Mouse (Mus musculus): ENCODE data around the gene Oxct1. TPM values are rescaled to one million over a fixed set of nuclear protein-coding genes. Genes with fewer than 3 reads are reported as not detected.
A peak's percentile ranks its signal among the peaks of the same experiment; 100 is the strongest.

Gene Oxct1
- 10 to 100 TPM; 46.6 to 74.0 TPM for polyA plus RNA-seq (2017; shearing (Covaris generic))

DNA sequence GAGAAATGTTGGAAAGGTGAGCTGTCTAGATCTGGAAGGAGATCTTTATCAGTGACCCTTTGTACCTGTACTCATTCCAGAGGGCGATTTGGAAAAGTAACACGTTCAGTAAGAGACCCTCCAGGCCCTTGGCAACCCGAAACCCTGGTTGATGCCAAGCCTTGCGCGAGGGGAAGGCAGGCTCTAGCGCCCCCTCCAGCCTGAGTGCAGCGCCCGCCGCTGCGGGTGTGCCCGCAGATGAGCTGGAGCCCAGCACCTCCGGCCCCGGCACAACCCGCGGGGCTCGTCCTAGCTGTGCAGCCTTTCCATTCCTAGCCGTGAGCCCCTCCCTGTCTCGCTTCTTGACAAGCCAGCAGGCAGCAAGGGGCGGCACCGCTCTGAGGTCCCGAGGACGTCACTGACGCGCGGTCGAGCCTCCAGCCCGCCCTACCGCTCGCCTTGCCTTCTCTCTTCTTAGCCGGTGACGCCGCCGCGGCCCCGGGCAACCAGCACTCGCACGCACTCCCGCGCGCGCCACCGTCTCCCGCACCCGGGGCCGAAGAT, at the start of gene Oxct1:
TSS of gene Oxct1 (plus strand) at position 153 of the 543 bp plus-strand sequence.
- ATAC-seq = peak; percentile 85

DNA sequence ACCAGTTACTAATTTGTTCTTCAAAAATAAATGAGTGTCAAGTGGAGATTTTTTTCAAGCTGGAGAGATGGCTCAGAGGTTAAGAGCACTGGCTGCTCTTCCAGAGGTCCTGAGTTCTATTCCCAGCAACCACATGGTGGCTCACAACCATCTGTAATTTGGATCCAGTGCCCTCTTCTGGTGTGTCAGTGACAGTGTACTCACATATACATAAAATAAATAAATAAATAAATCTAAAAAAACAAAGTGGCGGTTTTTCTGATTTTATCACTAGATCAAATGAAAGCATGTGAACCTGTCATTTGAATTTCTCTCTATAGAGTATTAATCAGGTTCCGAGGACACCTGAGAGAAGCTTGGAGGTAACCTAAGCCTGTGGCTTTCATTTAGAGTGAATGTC, 47.9 kb upstream of the Oxct1 start:
- ATAC-seq = no peak

- ATAC-seq = peak; percentile 89
These were observed 46.9 kb upstream of the Oxct1 start, which contains the start of gene Fbxo4 for GRCm38 (mm10) chr15:3979061-3979848. Gene Fbxo4 (minus strand): TSS chr15:3979573.

- peak; percentile 16 for ATAC-seq
These were observed 46.3 kb upstream of the Oxct1 start for GRCm38 (mm10) chr15:3979871-3980270.

DNA sequence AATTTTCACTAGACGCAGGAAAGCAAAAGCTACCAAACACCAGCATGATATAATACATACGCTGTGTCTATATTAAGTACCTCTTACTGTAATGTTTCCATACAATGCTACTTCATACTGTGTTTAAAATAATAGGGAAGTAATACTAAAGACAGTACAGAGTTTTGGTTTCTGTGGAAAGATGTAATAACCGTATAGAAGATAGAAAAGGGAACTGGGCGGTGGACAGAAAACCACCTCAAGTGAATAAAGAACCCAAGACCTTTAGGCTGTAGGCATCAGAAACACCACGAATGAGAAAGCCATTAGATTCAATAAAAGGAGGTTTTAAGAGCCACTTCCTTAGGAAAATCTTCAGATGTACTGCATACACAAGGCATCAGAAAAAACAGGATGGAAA, 43.5 kb upstream of the Oxct1 start:
- no peak for ATAC-seq

GRCm38 (mm10) chr15:3984876-3985275, 41.3 kb upstream of the Oxct1 start:
- ATAC-seq = no peak

DNA sequence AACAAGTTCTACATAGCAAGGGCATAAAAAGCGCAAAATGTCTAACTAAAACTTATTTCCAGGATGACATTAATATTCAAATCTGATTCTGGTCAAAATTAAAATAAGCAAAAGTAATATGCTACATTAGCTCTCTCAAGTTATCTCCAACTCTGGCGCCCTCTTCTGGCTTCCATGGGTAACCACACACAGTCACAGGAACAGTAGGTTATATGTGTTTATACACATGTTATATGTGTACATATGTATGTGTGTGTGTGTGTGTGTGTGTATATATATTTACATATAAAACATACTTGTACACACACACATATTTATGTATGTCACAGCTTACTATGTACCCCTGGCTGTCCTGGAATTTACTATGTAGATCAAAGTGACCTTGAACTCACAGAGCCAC, 38.2 kb upstream of the Oxct1 start:
- ATAC-seq = peak; percentile 77

- ATAC-seq = no peak
These were observed 31.2 kb upstream of the Oxct1 start for GRCm38 (mm10) chr15:3994852-3995447.

DNA sequence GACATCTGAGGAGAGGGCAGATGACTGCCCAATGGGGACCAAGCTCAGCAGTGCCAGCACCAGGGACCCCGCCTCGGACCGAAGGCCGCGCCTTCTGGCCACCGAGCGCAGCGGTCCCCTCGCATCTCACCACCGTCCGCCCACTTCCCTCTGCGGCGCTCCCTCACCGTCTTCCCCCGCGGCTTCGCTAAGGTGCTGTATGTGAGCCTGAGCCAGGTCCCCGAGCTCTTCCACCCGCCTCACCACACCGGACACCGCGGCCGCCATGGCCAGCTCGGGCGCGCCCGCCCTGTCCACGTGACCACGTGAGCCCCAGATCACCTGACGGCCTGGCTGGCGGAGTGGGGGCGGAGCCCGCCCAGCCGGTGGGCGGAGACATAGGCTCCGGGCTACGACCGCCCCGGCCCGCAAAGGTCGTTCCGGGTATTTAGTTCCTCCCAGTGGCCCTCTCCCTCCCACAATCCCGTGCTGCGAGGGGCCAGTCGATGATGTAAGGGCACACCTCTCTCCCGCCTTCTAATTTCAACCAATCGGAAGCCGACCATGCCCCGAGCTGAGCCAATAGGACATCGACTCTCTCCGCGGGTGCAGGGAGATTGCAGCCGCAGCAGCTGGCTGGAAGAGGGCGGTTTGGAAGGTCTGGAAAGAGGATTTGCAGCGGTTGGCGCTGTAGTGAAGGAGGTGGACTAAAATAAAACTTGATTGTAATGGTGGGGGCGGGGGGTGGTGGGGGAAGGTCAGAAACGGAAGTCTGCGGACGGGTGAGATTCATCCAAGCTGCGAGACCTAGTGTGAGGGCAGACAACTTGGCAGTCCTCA, 30.5 kb upstream of the Oxct1 start, which contains the start of gene AW549877:
TSS of gene AW549877 (minus strand) at position 297 of the 819 bp plus-strand sequence.
- ATAC-seq = peak; percentile 95

- ATAC-seq = no peak
These were observed 29.7 kb upstream of the Oxct1 start for GRCm38 (mm10) chr15:3996267-3997010.

GRCm38 (mm10) chr15:3999144-3999543, 27.0 kb upstream of the Oxct1 start:
- no peak for ATAC-seq

DNA sequence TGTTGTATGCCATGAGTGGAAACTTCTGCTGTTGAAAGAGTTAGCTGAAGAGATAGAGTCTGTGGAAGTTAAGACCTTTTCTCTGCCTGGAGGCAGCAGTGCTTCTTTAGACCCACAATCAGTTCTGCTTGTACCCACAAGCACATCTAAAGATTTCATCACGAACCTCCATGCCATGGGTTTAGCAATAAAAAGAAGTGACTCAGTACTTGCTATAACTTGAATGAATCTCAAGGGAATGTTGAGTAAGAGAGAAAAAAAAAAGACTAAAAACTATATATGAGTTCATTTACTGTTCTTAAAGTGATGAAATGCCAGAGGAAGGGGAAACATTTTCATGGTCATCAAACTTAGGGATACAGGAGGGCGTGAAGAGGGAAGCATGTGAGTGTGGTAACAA, 25.6 kb upstream of the Oxct1 start:
- ATAC-seq = no peak

- no peak for ATAC-seq
These were observed 12.3 kb upstream of the Oxct1 start for GRCm38 (mm10) chr15:4013873-4014272.

DNA sequence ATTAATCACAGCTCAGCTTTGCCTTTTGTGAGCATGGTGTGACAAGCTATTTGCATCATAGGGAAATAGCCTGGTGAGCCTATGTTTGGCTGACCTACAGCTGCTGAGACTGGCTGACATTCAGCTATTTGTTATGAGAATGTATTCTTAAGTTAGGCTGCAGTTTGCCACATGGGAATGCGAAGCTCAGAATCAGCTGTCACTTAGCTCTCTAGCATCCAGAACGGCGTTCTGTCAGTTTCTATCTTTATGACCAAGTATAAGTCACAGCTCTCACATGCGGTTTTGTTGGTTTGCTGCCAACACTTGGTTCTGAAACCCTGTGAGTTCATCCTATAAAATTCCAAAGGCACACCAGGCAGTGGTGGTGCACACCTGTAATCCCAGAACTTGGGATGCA, 5.5 kb upstream of the Oxct1 start:
- no peak for ATAC-seq

- no peak for ATAC-seq
These were observed 2.4 kb upstream of the Oxct1 start for GRCm38 (mm10) chr15:4023747-4024146.

DNA sequence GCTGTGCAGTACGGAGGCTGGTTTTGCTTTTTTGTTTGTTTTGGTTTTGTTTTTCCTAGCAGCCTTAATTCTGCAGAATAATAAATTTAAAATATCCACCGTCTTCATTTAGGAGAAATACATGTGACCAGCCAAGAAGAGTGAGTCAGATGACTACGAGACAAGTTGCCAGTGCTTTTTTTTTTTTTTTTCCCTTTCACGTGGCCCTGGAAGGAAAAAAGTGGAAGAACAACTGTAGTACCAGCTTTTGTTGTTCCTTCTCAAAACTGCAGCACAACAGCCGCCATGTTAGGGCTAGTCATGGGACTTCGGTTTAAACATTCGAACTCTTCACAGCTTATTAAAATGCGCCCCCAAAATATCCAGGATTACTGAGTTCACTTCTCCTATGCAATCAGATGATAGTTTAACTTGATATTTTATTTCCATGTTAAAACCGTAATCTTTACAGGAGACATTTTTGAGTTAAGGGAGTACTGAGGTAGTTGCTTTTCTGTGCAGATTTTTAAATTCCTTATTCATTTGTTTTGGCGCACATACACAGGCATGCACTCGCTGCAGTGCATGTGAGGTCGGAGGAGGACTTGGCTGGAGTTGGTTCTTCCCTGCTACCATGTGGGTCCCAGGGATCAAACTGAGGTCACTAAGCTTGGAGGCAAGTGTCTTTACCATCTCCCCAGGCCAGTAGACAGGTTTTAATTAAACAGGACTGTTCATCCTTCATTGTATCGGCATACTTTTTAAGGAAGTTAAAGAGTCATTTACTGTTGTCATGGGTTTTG, 1.3 kb upstream of the Oxct1 start:
- no peak for ATAC-seq

GRCm38 (mm10) chr15:4025508-4025904, 677 bp upstream of the Oxct1 start:
- ATAC-seq = no peak

DNA sequence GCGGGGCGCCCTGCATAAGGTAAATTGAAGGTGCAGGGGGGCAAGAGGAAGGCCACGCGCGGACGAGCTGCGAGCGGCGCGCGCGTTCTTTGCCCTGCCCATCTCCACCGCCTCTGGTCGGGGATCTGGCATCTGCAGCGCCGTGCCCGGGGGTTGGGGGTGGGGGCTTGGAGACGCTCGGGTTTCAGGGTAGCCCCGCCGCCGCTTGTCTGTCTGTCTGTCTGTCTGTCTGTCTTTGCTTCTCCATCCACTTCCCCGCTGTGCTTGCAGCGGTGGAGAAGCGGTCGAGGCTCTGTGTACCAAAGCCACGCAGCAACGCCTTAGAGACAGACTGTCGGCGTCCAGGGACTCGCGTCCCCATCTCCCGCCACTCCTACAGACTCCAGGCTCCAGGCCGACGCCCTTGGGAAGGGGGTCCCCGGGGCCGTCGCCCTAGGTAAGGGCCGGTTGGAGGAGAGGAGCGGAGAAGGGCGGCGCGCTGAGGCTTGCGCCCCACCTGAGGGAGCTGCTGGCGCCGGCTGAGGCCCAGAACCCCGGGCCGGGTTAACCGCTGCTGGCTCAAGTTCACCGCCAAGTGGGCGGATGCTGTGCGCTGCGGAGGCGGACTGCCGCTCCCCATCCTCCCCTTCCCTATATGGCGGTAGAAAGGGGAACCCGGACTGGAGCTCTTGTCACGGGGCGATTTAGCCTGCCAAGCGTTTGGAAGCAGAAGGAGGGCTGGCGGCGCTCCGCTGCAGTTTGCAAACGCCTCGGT, 825 bp downstream of the Oxct1 start:
- peak; percentile 65 for ATAC-seq

GRCm38 (mm10) chr15:4027671-4028410, 1.7 kb downstream of the Oxct1 start:
- no peak for ATAC-seq

GRCm38 (mm10) chr15:4028411-4028700, 2.2 kb downstream of the Oxct1 start:
- no peak for ATAC-seq

Measured in CD4-positive, CD25-positive, alpha-beta regulatory T cell, adult 4 months (primary cell).